Mouse (Mus musculus): Measurements from ENCODE around the gene Xrcc1.
"Not testable (repeated sequence)": the region's sequence is repeated elsewhere in the genome, so short reads cannot be mapped to it uniquely, and the experiment has no call there.

Xrcc1 gene

GRCm38 (mm10) chr7:24546068-24546614 is at the start of gene Xrcc1, which contains the start of gene Pinlyp:
Xrcc1 (plus strand) TSS chr7:24546289.
Pinlyp (minus strand) TSS chr7:24546118.
- DNase-seq = no peak

DNA sequence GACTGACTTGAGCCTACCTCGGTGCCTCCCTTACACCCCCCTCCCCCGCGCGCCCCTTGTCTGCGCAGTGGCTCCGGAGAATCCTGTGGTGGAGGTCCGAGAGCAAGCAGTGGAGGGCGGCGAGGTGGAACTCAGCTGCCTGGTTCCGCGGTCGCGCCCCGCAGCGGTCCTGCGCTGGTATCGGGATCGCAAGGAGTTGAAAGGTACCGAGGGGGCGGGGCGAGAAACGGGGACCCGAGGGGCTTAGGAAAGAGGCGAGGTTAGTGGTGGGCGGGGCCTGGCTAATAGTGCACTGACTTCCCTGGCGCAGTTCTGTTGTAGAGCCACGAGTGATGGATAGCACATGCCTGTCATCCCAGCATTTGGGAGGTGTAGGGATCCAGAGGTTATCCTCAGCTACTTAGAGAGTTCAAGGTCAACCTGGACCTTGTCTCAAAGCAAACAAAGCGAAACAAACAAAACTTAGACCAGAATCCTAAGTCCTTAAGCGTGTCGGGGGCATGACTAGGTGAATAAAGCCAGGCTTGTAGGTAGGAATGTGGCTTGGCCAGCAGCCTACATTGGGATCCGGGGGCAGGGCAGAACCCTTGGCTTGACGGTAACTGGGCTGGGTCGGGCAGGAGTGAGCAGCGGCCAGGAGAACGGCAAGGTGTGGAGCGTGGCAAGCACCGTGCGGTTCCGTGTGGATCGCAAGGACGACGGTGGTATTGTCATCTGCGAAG is 46.1 kb upstream of the Xrcc1 start:
- DNase-seq = no peak

DNA sequence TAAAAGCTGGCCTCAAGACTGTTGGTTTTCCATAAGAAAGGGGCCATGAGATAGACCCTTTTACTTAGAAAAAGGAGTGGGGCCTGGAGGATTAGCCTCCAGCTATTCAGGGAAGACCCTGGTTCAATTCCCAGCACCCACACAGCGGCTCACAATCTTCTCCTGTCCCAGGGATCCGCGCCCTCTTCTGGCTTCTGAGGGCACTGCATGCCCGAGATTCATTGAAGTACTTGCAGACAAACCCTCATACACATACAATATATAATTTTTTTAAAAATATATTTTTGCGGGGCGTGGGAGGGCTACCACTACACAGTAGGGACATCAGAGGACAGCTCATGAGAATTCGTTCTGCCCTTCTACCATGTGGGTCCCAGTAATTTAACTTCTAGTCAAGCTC is 45.2 kb upstream of the Xrcc1 start:
- DNase-seq = peak; percentile 48

DNA sequence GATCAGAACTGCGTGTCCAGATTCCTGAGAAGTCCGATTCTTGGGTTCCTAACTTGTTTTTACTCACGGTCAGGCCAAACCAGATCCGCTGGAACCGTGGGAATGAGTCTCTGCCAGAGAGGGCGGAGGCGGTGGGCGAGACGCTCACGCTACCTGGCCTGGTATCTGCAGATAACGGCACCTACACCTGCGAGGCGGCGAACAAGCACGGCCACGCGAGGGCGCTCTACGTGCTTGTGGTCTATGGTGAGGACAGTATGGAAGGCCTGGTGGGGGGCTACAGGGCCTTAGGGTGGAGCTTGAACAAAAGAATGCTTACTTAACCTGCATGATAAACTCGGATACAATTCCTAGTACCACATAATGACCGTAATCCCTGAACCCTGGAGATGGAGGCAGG is 44.6 kb upstream of the Xrcc1 start:
- peak; percentile 66 for DNase-seq

GRCm38 (mm10) chr7:24504004-24504403 is 42.1 kb upstream of the Xrcc1 start:
- DNase-seq = no peak

GRCm38 (mm10) chr7:24504868-24505267 is 41.2 kb upstream of the Xrcc1 start:
- no peak for DNase-seq

GRCm38 (mm10) chr7:24505447-24506064 is 40.5 kb upstream of the Xrcc1 start:
- no peak for DNase-seq

GRCm38 (mm10) chr7:24506065-24506459 is 40.0 kb upstream of the Xrcc1 start:
- no peak for DNase-seq

- no peak for DNase-seq
Measured at GRCm38 (mm10) chr7:24506476-24506837, 39.6 kb upstream of the Xrcc1 start.

DNA sequence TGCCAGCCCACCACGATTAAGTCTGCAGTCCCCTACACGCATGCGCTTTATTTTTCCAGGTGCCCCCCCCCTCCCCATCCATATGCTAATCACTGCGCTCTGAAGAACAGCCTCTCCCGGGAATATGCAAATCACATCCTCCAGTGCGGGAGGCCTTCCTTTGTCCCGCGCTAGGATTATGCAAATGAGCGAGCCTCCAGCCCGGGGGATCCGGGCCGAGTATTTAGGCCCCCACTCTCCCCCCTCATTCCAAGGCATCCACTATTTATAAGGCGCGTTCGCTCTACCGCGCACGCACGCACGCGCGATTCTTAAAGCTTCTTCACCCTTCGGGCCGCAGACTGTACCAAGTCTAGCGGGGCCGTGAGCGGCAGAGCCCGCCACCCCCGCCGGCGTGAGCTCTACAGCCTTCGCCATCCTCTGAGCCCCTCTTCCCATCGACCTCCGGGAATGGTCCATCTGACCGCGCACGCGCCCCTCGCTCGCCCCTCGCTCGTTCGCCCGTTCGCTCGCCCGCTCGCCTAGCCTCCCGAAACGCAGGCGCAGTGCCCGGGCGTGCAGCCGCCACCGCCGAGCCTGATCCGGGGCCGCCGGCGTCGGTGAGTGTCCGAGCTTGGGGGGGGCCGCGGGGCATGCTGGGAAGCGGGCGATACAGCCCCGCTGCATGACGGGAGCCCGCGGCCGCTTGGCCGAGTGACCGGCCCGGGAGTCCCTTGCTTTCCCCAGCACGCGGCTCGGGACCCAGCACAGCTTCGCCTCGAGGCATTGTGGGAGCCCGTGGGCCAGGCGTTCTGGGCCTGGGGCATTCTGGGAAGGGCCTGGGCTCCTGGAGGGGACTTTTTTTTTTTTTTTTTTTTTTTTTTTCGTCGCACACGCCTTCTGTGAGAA is 39.0 kb upstream of the Xrcc1 start, which contains the start of gene Zfp428:
Gene Zfp428, plus strand, starts transcription at position 169 of the 888 bp plus-strand sequence.
- DNase-seq = peak; percentile 67

- DNase-seq = no peak
Measured at GRCm38 (mm10) chr7:24507726-24508114, 38.4 kb upstream of the Xrcc1 start.

- DNase-seq = no peak
Measured at GRCm38 (mm10) chr7:24512355-24512754, 33.7 kb upstream of the Xrcc1 start, which contains the start of gene AC161166.1. AC161166.1 (minus strand) TSS chr7:24512455.

DNA sequence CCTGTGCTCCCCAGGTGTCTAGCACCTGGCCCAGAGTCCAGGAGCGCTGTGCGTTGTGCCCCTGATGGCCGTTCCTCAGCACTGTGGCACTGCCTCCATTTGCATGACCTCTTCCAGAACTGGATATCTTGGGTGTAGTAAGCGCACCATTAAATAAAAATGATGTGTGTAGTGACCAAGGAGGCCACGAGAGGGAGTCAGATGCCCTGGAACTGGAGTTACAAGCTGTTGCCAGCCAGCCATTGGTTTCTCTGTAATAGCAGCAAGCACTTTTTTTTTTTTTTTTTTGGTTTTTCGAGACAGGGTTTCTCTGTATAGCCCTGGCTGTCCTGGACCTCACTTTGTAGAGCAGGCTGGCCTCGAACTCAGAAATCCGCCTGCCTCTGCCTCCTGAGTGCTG is 29.8 kb upstream of the Xrcc1 start:
- peak; percentile 19 for DNase-seq

- no peak for DNase-seq
Measured at GRCm38 (mm10) chr7:24517077-24517476, 29.0 kb upstream of the Xrcc1 start.

GRCm38 (mm10) chr7:24517654-24518053 is 28.4 kb upstream of the Xrcc1 start:
- DNase-seq = no peak

GRCm38 (mm10) chr7:24519130-24519529 is 27.0 kb upstream of the Xrcc1 start:
- no peak for DNase-seq

GRCm38 (mm10) chr7:24520054-24520453 is 26.0 kb upstream of the Xrcc1 start:
- DNase-seq = not testable (repeated sequence)

GRCm38 (mm10) chr7:24522805-24523204 is 23.3 kb upstream of the Xrcc1 start:
- DNase-seq = no peak

- no peak for DNase-seq
Measured at GRCm38 (mm10) chr7:24523723-24524122, 22.4 kb upstream of the Xrcc1 start.

DNA sequence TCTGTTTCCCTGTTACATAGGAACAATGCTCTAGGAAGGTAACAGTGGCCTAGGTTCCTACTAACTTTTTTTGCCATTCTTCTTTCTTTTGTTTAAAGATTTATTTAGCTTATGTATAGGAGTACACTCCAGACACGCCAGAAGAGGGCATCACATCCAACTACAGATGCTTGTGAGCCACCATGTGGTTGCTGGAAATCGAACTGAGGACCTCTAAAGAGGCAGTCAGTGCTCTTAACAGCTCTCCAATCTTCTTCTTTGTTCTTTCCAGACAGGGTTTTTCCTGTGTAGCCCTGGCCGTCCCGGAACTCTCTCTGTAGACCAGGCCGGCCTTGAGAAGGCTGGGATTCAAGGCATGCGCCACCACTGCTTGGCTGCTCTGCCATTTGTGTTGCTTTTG is 21.1 kb upstream of the Xrcc1 start:
- DNase-seq = no peak

- no peak for DNase-seq
Measured at GRCm38 (mm10) chr7:24525686-24526420, 20.2 kb upstream of the Xrcc1 start.

GRCm38 (mm10) chr7:24528861-24529260 is 17.2 kb upstream of the Xrcc1 start:
- no peak for DNase-seq
